Comparison of ENCODE assay signal across 23 mouse cellular contexts in the genomic region with DNA sequence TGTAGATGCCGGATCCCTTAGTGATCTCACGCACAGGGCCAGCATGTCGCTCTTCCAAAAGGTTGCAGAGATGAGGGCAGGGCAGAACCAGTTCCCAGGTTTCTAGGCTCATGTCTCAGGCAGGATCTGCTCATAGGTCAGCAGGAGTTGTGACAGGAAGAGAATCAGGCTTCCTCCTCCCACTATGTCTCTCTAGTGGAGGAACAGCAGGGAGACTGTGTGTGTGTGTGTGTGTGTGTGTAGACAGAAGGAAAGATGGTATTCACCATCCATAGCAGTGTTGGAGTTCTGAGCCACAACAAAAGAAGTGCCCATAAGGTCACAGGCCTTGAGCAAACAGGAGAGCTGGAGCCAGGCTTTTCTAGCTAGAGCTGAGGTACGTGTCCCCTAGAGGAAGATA. TPM values are rescaled to one million over a fixed set of nuclear protein-coding genes. Genes with fewer than 3 reads are reported as not detected.
A peak's percentile ranks its signal among the peaks of the same experiment; 100 is the strongest.
DNase-seq lines count a peak whose midpoint lies in the region; ATAC-seq and TF ChIP-seq lines count a peak whose summit lies in the region.
"Had no signal": no experiment of that assay in that cellular context is flagged by ENCODE, and none has a peak within 500 bp of the region (broad histone marks: within the 10 kb centered on the region; RNA-seq: fewer than 3 reads in every experiment).

No protein-coding gene starts in this region.

- peak; percentile 27; the same call in 1 of the 2 replicates for ATAC-seq in forebrain, embryonic 11.5 days (replicated peaks; ENCODE audit: low FRiP score)
- no peak; the same call in 1 of the 2 replicates for ATAC-seq in forebrain, postnatal 0 days
- ATAC-seq in hindbrain, embryonic 16.5 days: no peak
- no peak for ATAC-seq in midbrain, embryonic 12.5 days (ENCODE audit: low FRiP score, low read depth)
- no peak for ATAC-seq in midbrain, embryonic 14.5 days (ENCODE audit: low FRiP score, low TSS enrichment)
- ATAC-seq in hindbrain, postnatal 0 days: 0 out of 2 replicates have a peak, but pooled peaks have one; percentile 38
- ATAC-seq: liver, embryonic 12.5 days had no signal

- no peaks in the 10 kb centered on the region for H3K36me3 ChIP-seq in forebrain, embryonic 11.5 days (ENCODE audit: control insufficient read depth, insufficient read depth, low read length)
- no peaks in the 10 kb centered on the region for H3K36me3 ChIP-seq in forebrain, postnatal 0 days (ENCODE audit: insufficient read depth)
- H3K36me3 ChIP-seq in hindbrain, embryonic 10.5 days: no peaks in the 10 kb centered on the region
- no peaks in the 10 kb centered on the region for H3K36me3 ChIP-seq in hindbrain, embryonic 16.5 days (ENCODE audit: control insufficient read depth, insufficient read depth, low read length)
- no peaks in the 10 kb centered on the region for H3K36me3 ChIP-seq in midbrain, embryonic 12.5 days
- H3K36me3 ChIP-seq in midbrain, embryonic 14.5 days (ENCODE audit: control insufficient read depth, insufficient read depth, low read length): no peaks in the 10 kb centered on the region
- no peaks in the 10 kb centered on the region for H3K36me3 ChIP-seq in hindbrain, postnatal 0 days (ENCODE audit: insufficient read depth, low read length)
- H3K36me3 ChIP-seq: embryonic facial prominence, embryonic 13.5 days; limb, embryonic 12.5 days; liver, embryonic 12.5 days had no signal

- H3K4me2 ChIP-seq in forebrain, embryonic 11.5 days (ENCODE audit: low read depth, low read length, severe bottlenecking): no peak overlapping the region
- H3K4me2 ChIP-seq in forebrain, postnatal 0 days (ENCODE audit: low read depth): no peak overlapping the region
- H3K4me2 ChIP-seq in hindbrain, embryonic 16.5 days (ENCODE audit: low read length): no peak overlapping the region
- no peak overlapping the region for H3K4me2 ChIP-seq in midbrain, embryonic 12.5 days (replicated peaks)
- no peak overlapping the region for H3K4me2 ChIP-seq in midbrain, embryonic 14.5 days (ENCODE audit: low read length)
- no peak overlapping the region for H3K4me2 ChIP-seq in hindbrain, postnatal 0 days (ENCODE audit: low read depth, low read length)
- H3K4me2 ChIP-seq: embryonic facial prominence, embryonic 13.5 days; limb, embryonic 12.5 days; liver, embryonic 12.5 days had no signal

- no peaks in the 10 kb centered on the region for H3K27me3 ChIP-seq in forebrain, embryonic 11.5 days (ENCODE audit: control insufficient read depth, insufficient read depth, low read length)
- H3K27me3 ChIP-seq in forebrain, postnatal 0 days (ENCODE audit: insufficient read depth, low read length): no peaks in the 10 kb centered on the region
- no peaks in the 10 kb centered on the region for H3K27me3 ChIP-seq in hindbrain, embryonic 10.5 days (ENCODE audit: insufficient read depth, poor library complexity, severe bottlenecking)
- H3K27me3 ChIP-seq in hindbrain, embryonic 16.5 days (replicated peaks; ENCODE audit: control insufficient read depth, insufficient read depth, low read length): no peaks in the 10 kb centered on the region
- H3K27me3 ChIP-seq in midbrain, embryonic 12.5 days: no peaks in the 10 kb centered on the region
- no peaks in the 10 kb centered on the region for H3K27me3 ChIP-seq in midbrain, embryonic 14.5 days (ENCODE audit: control insufficient read depth, insufficient read depth, low read length)
- H3K27me3 ChIP-seq in hindbrain, postnatal 0 days (ENCODE audit: insufficient read depth, low read length): no peaks in the 10 kb centered on the region
- H3K27me3 ChIP-seq: embryonic facial prominence, embryonic 13.5 days; limb, embryonic 12.5 days had no signal

- no peaks in the 10 kb centered on the region for H3K9me3 ChIP-seq in forebrain, embryonic 11.5 days (ENCODE audit: control insufficient read depth, low read length)
- H3K9me3 ChIP-seq in forebrain, postnatal 0 days (ENCODE audit: low read length): no peaks in the 10 kb centered on the region
- no peaks in the 10 kb centered on the region for H3K9me3 ChIP-seq in hindbrain, embryonic 10.5 days
- no peaks in the 10 kb centered on the region for H3K9me3 ChIP-seq in hindbrain, embryonic 16.5 days (ENCODE audit: control insufficient read depth, low read length)
- H3K9me3 ChIP-seq in midbrain, embryonic 12.5 days: no peaks in the 10 kb centered on the region
- H3K9me3 ChIP-seq in midbrain, embryonic 14.5 days (ENCODE audit: control insufficient read depth, low read length): no peaks in the 10 kb centered on the region
- no peaks in the 10 kb centered on the region for H3K9me3 ChIP-seq in hindbrain, postnatal 0 days (ENCODE audit: low read length)
- H3K9me3 ChIP-seq: embryonic facial prominence, embryonic 13.5 days; limb, embryonic 12.5 days; liver, embryonic 12.5 days had no signal

- 68% methylated on average over 4 of the region's 4 CpGs for WGBS in forebrain, embryonic 11.5 days
- 72% methylated on average over 4 of the region's 4 CpGs for WGBS in forebrain, postnatal 0 days
- WGBS in hindbrain, embryonic 10.5 days: 52% methylated on average over 4 of the region's 4 CpGs
- WGBS in hindbrain, embryonic 16.5 days: 38% methylated on average over 4 of the region's 4 CpGs
- 45% methylated on average over 4 of the region's 4 CpGs for WGBS in midbrain, embryonic 12.5 days
- 46% methylated on average over 4 of the region's 4 CpGs for whole genome bisulfite sequencing in midbrain, embryonic 14.5 days
- WGBS in hindbrain, postnatal 0 days: 67% methylated on average over 4 of the region's 4 CpGs

- peaks cover 9% of the 10 kb centered on the region for H3K4me1 ChIP-seq in forebrain, embryonic 11.5 days (replicated peaks; ENCODE audit: control insufficient read depth, insufficient read depth, low read length)
- no peaks in the 10 kb centered on the region for H3K4me1 ChIP-seq in forebrain, postnatal 0 days (ENCODE audit: insufficient read depth)
- H3K4me1 ChIP-seq in hindbrain, embryonic 10.5 days (replicated peaks): peaks cover 35% of the 10 kb centered on the region
- no peaks in the 10 kb centered on the region for H3K4me1 ChIP-seq in hindbrain, embryonic 16.5 days (ENCODE audit: control insufficient read depth, insufficient read depth, low read depth, low read length)
- peaks cover 14% of the 10 kb centered on the region for H3K4me1 ChIP-seq in midbrain, embryonic 12.5 days
- peaks cover 11% of the 10 kb centered on the region; the same call in 1 of the 2 replicates for H3K4me1 ChIP-seq in midbrain, embryonic 14.5 days (ENCODE audit: control insufficient read depth, insufficient read depth, low read length)
- H3K4me1 ChIP-seq in hindbrain, postnatal 0 days (ENCODE audit: insufficient read depth, low read length): peaks cover 10% of the 10 kb centered on the region; the same call in 1 of the 2 replicates

- H3K4me3 ChIP-seq in forebrain, embryonic 11.5 days (ENCODE audit: low read depth, low read length): no peak overlapping the region
- no peak overlapping the region for H3K4me3 ChIP-seq in forebrain, postnatal 0 days (ENCODE audit: low read depth, low read length)
- no peak overlapping the region for H3K4me3 ChIP-seq in hindbrain, embryonic 10.5 days
- no peak overlapping the region for H3K4me3 ChIP-seq in hindbrain, embryonic 16.5 days (ENCODE audit: low read length)
- no peak overlapping the region for H3K4me3 ChIP-seq in midbrain, embryonic 12.5 days
- H3K4me3 ChIP-seq in midbrain, embryonic 14.5 days (replicated peaks; ENCODE audit: low read depth, low read length): no peak overlapping the region
- H3K4me3 ChIP-seq in hindbrain, postnatal 0 days (ENCODE audit: low read length): no peak overlapping the region
- H3K4me3 ChIP-seq: embryonic facial prominence, embryonic 13.5 days; limb, embryonic 12.5 days; liver, embryonic 12.5 days had no signal

- no peak for TF ChIP-seq CTCF in forebrain, postnatal 0 days (IDR thresholded peaks at IDR 0.05; ENCODE audit: low read depth)
- no peak for TF ChIP-seq CTCF in hindbrain, postnatal 0 days (IDR thresholded peaks at IDR 0.05; ENCODE audit: low read depth)

- no peak for DNase-seq in forebrain, embryonic 11.5 days (ENCODE audit: low spot score)
- DNase-seq in forebrain, postnatal 0 days: no peak
- no peak for DNase-seq in hindbrain, embryonic 10.5 days (ENCODE audit: low spot score)
- DNase-seq in midbrain, embryonic 14.5 days: no peak
- no peak for DNase-seq in hindbrain, postnatal 0 days (ENCODE audit: low spot score)
- no peak for DNase-seq in embryo, embryonic 9.5 days (ENCODE audit: extremely low spot score)
- DNase-seq: adrenal gland, postnatal 14 days; cerebellum, adult 9-10 months; gastrocnemius, postnatal 14 days; heart, postnatal 14 days; kidney, adult 8-10 months; kidney, postnatal 14 days; layer of hippocampus, adult 9-11 months; lung, adult 2 months; lung, postnatal 4 days; thymus, postnatal 14 days had no signal

- no peak overlapping the region for H3K9ac ChIP-seq in forebrain, embryonic 11.5 days (ENCODE audit: low read length)
- no peak overlapping the region for H3K9ac ChIP-seq in forebrain, postnatal 0 days
- H3K9ac ChIP-seq in hindbrain, embryonic 16.5 days (ENCODE audit: low read depth, low read length): no peak overlapping the region
- no peak overlapping the region for H3K9ac ChIP-seq in midbrain, embryonic 12.5 days (replicated peaks)
- no peak overlapping the region for H3K9ac ChIP-seq in midbrain, embryonic 14.5 days (replicated peaks; ENCODE audit: low read length)
- no peak overlapping the region for H3K9ac ChIP-seq in hindbrain, postnatal 0 days (replicated peaks; ENCODE audit: low read length)
- H3K9ac ChIP-seq: embryonic facial prominence, embryonic 13.5 days; limb, embryonic 12.5 days; liver, embryonic 12.5 days had no signal

- H3K27ac ChIP-seq in forebrain, embryonic 11.5 days (ENCODE audit: low read depth, low read length): no peak overlapping the region
- H3K27ac ChIP-seq in forebrain, postnatal 0 days (ENCODE audit: low read depth, low read length): no peak overlapping the region
- peak overlapping the region; percentile 81 for H3K27ac ChIP-seq in hindbrain, embryonic 10.5 days
- no peak overlapping the region for H3K27ac ChIP-seq in hindbrain, embryonic 16.5 days (ENCODE audit: low read depth, low read length)
- peak overlapping the region; percentile 46; the same call in 1 of the 2 replicates for H3K27ac ChIP-seq in midbrain, embryonic 12.5 days (replicated peaks)
- no peak overlapping the region for H3K27ac ChIP-seq in midbrain, embryonic 14.5 days (replicated peaks; ENCODE audit: low read depth, low read length)
- no peak overlapping the region for H3K27ac ChIP-seq in hindbrain, postnatal 0 days
- H3K27ac ChIP-seq: embryonic facial prominence, embryonic 13.5 days; liver, embryonic 12.5 days had no signal

RNA-seq across cellular contexts. Expression of a gene that starts 9.1 kb away (rescaled TPM):
- polyA plus RNA-seq in forebrain, embryonic 11.5 days (2014; fragmentation: Nextera tagmentation; extraction: Ambion mirVana): 1.3 and 1.4 TPM in 2 replicates
- total RNA-seq in forebrain, postnatal 0 days (2014; rRNA removed): 1.2 and 4.2 TPM in 2 replicates
- 10.6 and 12.8 TPM in 2 replicates for polyA plus RNA-seq in forebrain, postnatal 0 days (2015; fragmentation: Nextera tagmentation; extraction: Ambion mirVana)
- polyA plus RNA-seq in hindbrain, embryonic 10.5 days (2016; fragmentation: Nextera tagmentation; extraction: Ambion mirVana): 6.0 and 10.0 TPM in 2 replicates
- polyA plus RNA-seq in hindbrain, embryonic 16.5 days (2015; fragmentation: Nextera tagmentation; extraction: Ambion mirVana): 5.5 and 7.1 TPM in 2 replicates
- polyA plus RNA-seq in midbrain, embryonic 12.5 days (2016; fragmentation: Nextera tagmentation; extraction: Ambion mirVana): 4.5 and 4.7 TPM in 2 replicates
- 3.3 and 5.2 TPM in 2 replicates for polyA plus RNA-seq in midbrain, embryonic 14.5 days (2014; fragmentation: Nextera tagmentation; extraction: Ambion mirVana)
- total RNA-seq in hindbrain, postnatal 0 days (2014; rRNA removed): 0.93 and 2.0 TPM in 2 replicates
- 12.3 and 15.0 TPM in 2 replicates for polyA plus RNA-seq in hindbrain, postnatal 0 days (2015; fragmentation: Nextera tagmentation; extraction: Ambion mirVana)
- total RNA-seq: CH12.LX, MEL had no signal
- polyA plus RNA-seq: embryonic facial prominence, embryonic 13.5 days; limb, embryonic 12.5 days had no signal

RNA-seq across cellular contexts. Expression of a gene that starts 50.5 kb away (rescaled TPM):
- 70.0 and 78.2 TPM in 2 replicates for polyA plus RNA-seq in forebrain, embryonic 11.5 days (2014; fragmentation: Nextera tagmentation; extraction: Ambion mirVana)
- 40.0 and 50.7 TPM in 2 replicates for total RNA-seq in forebrain, postnatal 0 days (2014; rRNA removed)
- polyA plus RNA-seq in forebrain, postnatal 0 days (2015; fragmentation: Nextera tagmentation; extraction: Ambion mirVana): 83.9 and 96.1 TPM in 2 replicates
- polyA plus RNA-seq in hindbrain, embryonic 10.5 days (2016; fragmentation: Nextera tagmentation; extraction: Ambion mirVana): 87.0 and 93.5 TPM in 2 replicates
- 65.2 and 71.4 TPM in 2 replicates for polyA plus RNA-seq in hindbrain, embryonic 16.5 days (2015; fragmentation: Nextera tagmentation; extraction: Ambion mirVana)
- 58.1 and 62.4 TPM in 2 replicates for polyA plus RNA-seq in midbrain, embryonic 12.5 days (2016; fragmentation: Nextera tagmentation; extraction: Ambion mirVana)
- polyA plus RNA-seq in midbrain, embryonic 14.5 days (2014; fragmentation: Nextera tagmentation; extraction: Ambion mirVana): 61.7 and 65.1 TPM in 2 replicates
- 36.7 and 44.4 TPM in 2 replicates for total RNA-seq in hindbrain, postnatal 0 days (2014; rRNA removed)
- 85.9 and 89.3 TPM in 2 replicates for polyA plus RNA-seq in hindbrain, postnatal 0 days (2015; fragmentation: Nextera tagmentation; extraction: Ambion mirVana)

Comparison
In these comparisons a context has a peak if more than half of its experiments do, and no peak if none do; other contexts are left out.
1. ATAC-seq: peak in forebrain, embryonic 11.5 days (single experiment) and hindbrain, postnatal 0 days (single experiment); none in forebrain, postnatal 0 days (single experiment), hindbrain, embryonic 16.5 days (single experiment), midbrain, embryonic 12.5 days (single experiment) and midbrain, embryonic 14.5 days (single experiment).
2. H3K27ac ChIP-seq: peak in hindbrain, embryonic 10.5 days (single experiment) and midbrain, embryonic 12.5 days (single experiment); none in forebrain, embryonic 11.5 days (single experiment), forebrain, postnatal 0 days (single experiment), hindbrain, embryonic 16.5 days (single experiment), midbrain, embryonic 14.5 days (single experiment) and hindbrain, postnatal 0 days (single experiment).